Mouse (Mus musculus): ENCODE results near the gene Kif1a. TPM values are rescaled to one million over a fixed set of nuclear protein-coding genes. Genes with fewer than 3 reads are reported as not detected.

Gene Kif1a
- total RNA-seq, 2 experiments from 2014 or later: 1.7 to 2.0 TPM

DNA sequence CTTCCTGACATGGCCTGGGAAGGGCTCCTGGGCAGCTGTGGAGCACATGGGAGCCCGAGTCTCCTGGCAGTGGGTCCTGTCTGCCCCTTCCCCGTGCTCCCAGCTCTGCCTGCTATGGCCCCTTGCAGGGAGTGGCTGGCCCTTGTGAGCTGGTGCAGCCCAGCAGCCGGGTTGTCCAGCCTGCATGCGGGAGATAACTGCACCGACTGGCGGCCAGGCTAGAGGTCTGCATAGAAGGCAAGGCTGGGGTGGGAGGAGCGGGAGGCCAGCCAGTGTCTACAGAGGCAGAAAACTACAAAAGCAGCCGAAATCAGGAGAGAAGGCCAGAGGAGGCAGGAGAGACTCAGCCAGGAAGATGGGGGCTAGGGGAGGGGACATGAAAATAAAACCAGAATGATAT lies 67.8 kb downstream of the Kif1a start:
- intact Hi-C loops (cut with DNase I): no loop called here
- no peak for DNase-seq

DNA sequence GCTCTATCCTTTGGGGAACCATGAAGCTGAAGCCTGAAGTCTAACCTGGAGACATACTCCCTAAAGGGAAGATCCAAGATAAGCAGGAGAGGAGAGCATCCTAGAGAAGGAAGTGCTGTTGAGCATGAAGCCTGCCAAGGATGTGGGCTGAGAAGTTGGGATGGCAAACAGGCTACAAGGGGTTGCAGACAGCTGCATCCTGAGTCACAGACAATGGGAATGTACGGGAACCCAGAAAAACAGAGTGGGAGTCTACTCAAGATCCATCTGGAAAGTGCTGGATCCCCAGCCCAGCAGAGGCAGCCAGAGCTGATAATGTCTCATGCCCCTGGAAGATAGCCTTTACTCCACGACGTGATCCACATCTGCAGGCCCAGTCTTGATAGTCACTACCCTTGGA lies 70.6 kb downstream of the Kif1a start:
- intact Hi-C loops (cut with DNase I): no loop called here
- DNase-seq: no peak

DNA sequence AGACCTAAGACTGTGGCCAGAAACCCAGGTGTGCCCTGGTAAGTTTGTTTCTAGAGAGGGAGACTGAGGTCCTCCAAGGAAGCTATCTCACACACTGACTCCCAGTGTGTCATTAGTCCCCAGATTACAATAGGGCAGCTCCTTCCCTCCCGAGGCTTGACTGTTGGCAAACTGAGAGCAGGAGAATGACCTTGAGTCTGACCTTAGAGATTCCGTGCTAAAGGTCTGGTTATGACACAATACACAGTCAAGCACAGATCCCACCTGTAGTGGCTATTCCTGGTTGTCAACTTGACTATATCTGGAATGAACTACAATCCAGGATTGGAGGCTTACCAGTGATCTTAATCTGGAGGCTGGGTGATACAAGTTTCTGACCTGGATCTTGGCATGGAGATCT lies 71.7 kb downstream of the Kif1a start:
- intact Hi-C loops (cut with DNase I): no loop called here
- DNase-seq: no peak

DNA sequence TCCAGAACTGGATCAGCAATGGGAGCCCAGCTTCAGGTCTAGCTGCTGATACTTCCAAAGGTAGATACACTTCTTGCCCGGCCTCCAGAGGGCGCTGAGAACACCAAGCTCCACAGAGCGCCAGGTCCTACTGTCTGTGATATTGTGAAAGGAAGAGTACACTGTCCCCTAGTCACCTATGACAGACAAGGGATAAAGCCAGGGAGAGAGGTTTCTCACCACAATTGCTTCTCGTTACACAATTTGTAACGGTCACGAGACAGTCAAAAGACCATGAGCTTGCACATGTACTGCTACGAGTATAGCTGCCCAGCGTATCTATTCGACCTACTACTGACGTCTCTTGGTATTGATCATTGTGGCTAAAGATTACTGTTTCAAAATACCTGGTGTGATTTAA lies 72.4 kb downstream of the Kif1a start:
- no peak for DNase-seq
- intact Hi-C loops (cut with DNase I): no loop called here

DNA sequence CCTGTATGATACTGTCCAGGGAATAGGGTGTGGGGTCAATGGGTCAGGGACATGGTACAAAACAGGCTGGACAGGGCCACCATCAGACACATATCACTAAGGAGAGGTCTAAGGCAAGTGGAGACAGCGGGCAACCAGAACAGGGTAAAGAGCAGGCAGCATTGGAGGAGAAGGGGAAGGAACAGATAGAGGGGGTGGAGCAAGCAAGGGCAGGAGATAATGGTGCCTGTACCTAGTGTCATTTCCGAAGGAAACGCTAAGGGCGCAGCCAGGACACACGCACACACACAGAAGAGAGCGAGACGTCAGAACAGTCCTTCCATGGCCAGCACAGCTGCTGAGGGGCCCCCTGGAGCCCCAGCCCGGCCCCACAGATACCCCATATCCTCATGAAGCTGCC lies 75.2 kb downstream of the Kif1a start:
- intact Hi-C loops (cut with DNase I): no loop called here

DNA sequence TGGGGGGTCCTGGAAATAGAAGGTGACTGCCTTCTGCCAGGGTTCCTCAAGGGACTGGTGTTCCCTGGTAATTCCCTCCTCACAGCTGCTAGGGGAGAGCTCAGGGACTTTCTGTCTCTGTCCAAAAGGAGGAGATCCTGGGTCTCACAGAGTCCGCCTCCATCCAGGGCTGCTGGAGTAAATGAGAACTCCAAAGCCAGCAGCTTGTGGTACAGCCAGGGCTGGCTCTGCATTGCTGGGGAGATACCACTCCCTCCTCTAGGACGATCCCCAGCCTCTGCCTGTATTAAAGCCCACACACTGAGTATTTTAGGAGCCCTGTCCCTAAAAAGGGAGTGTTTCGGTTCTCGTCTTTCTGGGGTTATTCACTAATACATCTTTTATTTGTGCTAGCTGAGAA lies 81.1 kb downstream of the Kif1a start:
- DNase-seq: no peak
- intact Hi-C loops (cut with DNase I): no loop called here

More for the DNA sequence above, 75.2 kb downstream of the Kif1a start:
- DNase-seq: no peak

DNA sequence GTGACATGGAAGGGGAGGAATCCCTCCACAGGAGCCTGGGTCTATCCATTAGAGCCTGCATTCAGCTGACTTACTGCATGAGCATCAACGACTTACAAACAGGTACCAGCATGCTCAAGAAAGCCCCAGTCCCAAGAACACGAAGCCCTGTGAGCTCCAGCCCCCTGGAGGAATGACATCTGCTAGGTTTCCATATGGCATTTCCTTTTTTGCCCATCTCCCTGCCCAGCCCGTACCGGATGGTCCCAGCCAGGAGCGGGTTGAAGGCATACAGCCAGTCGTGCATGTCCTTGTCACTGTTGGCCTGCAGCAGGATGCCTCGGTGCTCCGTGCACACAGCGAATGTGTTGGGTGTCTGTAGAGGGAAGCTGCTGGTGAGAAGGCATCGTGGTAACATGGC lies 83.0 kb downstream of the Kif1a start:
- intact Hi-C loops (cut with DNase I): no loop called here
- no peak for DNase-seq

DNA sequence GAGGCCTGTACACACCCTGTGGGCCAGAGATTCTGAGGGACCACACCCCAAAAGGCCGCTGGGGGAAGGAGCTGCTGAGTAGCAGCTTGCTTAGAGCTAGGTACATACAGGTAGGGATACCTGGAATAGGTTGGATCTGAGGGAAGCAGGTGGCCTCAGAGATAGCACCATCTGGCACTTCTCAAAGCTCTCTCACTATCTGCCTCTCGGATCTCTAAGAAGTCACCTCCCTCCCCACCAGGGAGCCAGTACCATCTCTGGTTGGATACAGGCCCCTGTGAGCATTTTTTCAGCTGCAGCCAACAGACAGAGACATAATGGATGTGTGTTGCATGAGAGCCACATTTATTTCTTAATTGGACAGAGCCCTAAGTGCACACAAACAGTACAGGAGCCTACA lies 86.6 kb downstream of the Kif1a start:
- DNase-seq: no peak
- intact Hi-C loops (cut with DNase I): loop anchor here (2.0 kb wide), 1 partner anchor 66 kb away; no protein-coding TSS in a partner anchor

DNA sequence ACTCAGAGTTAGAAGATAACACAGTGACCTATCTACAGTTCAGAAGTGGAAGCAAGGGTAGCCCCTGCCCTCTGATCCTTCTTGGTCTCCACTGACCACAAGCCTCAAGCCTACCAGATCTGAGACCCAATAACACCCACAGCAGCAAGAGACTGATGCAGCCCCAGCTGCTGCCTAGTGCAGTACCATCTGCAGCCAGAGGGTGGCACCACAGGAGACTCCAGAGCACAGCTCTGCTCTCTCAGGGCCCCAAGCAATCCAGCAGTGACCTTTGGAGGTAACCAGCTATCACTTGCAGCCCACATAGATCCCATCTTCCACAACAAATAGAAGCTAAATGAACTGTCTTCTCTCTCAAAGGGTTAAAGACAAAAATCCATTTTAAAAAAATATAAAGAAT lies 87.3 kb downstream of the Kif1a start:
- DNase-seq: peak; percentile 72 to 85
- intact Hi-C loops (cut with DNase I): loop anchor here (2.0 kb wide), 1 partner anchor 66 kb away; no protein-coding TSS in a partner anchor

DNA sequence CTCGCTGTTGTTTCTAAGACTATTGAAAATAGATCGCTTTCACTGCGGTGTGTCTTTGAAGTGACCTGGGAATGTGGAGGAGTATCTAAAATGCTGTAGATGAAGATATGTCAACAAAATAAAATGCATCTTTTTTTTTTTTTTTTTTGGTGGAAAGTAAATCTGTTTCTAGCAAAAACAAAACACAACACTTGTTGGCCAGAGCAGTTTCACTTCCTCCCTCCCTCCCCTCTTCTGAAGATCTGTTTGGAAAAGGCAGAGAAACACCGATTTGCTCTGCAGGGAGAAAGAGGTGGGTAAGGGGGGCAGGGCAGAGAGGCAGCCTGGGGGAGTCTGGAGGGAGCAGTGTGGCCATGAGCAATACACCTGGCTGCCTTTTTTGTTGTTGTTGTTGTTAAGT lies 88.4 kb downstream of the Kif1a start:
- intact Hi-C loops (cut with DNase I): no loop called here
- no peak for DNase-seq

DNA sequence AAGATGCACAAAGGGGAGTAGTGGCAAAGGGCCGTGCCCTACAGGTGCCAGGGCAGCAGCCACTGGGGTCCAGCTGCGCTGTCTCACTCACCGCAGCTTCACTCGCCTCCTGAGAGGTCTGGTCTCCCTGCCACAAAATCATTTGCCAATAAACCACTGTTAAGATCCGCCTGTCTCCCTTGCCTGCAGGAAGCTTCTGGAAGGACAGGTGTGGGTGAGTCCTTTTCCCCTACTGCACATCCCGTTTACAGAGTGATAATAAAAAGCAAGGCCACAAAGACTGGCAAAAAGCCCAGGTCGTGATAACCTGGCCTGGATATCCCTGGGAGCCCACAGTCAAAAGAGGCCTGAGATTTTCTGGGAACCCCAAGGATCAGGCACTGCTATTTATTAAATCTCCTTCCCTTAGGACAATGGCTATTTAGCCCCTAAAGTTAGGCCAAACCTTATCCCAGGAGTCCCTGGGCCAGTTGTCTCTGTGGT lies 89.6 kb downstream of the Kif1a start:
- intact Hi-C loops (cut with DNase I): no loop called here
- no peak for DNase-seq

DNA sequence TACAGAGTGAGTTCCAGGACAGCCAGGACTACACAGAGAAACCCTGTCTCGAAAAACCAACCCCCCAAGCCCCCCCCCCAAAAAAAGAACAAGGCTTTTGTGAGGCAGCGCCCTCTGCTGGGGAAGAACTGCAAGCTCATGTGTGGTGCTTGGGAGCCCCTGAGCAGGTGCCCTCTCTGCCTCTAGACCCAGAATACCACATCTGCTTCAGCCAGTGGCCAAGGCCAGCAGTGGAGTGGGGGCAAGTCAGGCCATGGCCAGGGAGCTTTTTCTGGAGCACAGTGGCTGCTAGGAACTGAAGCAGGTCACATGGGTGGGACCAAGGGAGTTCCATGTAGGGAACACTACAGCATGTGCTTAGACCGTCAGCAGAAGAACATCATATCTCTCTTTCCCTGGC lies 91.0 kb downstream of the Kif1a start:
- DNase-seq: peak; percentile 28 to 48
- intact Hi-C loops (cut with DNase I): loop anchor here (1.0 kb wide), 1 partner anchor 53 kb away; no protein-coding TSS in a partner anchor

DNA sequence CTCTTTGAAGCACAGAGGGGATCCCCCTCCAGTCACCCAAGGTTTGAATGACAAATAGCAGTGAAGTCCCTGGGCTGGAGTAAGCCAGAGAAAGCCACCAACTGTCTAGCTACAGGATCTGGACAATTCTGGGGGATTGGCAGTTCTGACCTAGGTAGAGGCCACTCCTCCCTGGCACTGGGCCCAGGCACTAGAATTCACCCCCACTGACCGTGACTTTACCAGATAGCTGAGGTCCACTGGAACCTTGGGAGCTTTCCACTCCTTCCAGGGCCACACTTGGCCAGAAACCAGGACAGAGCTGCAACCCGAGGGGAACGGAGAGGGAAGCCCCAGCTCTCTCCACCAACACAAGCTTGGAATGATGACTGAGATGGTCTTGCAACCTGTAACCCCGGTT lies 92.6 kb downstream of the Kif1a start:
- intact Hi-C loops (cut with DNase I): no loop called here
- DNase-seq: peak in 1 of 2 experiments; percentile 26

DNA sequence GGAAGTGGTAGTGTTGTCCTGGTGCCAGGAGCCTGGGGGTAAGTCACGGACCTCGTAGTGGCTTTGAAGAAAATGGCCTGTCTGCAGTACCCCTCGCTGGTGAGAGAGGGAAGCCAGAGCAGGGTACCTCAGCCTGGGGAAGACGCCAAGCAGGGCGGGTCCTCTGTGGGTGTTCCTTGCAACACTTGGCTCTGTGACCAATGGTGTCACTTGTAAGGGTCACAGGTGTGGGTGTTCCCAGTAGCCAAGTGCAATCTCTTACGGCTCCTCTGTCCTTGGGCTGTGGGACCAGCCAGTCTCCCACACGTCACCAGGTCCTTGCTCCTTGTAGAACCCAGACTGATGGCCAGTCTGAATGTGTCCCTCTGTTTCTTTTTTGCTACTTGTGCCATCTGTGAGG lies 95.7 kb downstream of the Kif1a start, which contains the start of gene Aqp12:
Aqp12 (plus strand) TSS at position 274 of the 400 bp plus-strand sequence.
- DNase-seq: no peak
- intact Hi-C loops (cut with DNase I): no loop called here

DNA sequence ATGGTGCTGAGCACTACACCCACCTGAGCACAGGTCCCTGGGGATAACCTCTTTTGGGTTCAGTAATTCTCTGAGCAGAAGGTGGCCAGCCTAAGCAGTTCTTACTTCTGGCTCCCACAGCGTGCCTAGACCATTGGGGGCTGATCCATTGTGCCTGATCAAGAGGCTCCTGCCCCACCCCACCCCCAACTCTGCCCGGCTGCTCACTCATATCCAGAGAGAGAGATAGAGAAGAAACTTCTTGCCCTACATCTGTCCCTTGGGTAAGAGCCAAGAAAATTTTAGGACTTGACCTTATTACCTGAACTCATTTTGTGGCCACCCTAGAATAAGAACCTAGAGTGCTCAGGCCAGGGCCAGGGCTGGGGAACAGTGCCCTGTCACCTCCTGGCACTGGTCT lies 108.9 kb downstream of the Kif1a start:
- no peak for DNase-seq
- intact Hi-C loops (cut with DNase I): no loop called here

DNA sequence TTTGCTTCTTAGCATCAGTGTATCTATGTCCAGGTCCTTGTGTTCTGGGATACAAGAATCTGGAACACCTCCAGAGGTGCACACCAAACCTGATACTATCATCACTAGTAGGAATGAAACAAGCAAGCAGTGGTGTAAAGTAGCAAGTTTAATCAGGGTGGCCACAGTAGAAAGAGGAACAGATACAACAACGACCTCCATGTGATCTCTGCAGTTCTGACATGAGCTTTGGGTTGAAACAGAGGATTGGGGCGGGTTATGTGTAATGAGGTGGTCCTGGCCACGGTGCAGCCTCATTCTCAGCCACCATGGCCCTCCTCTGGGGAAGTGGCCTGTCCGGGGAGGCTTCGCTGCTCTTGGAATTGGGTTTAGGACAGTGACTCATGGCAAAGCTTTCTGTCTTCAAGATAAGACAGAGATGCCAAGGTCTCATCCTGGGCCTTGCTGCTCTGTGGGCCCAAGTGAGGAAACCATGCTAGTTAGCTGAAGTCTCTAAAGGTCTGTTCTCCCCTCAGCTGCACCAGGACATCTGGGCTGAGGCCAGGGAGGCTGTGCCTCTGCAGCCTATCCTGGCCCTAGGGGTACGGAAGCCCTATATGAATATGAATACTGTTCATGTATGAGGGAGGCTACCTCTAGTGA lies 109.4 kb downstream of the Kif1a start:
- intact Hi-C loops (cut with DNase I): no loop called here
- no peak for DNase-seq

DNA sequence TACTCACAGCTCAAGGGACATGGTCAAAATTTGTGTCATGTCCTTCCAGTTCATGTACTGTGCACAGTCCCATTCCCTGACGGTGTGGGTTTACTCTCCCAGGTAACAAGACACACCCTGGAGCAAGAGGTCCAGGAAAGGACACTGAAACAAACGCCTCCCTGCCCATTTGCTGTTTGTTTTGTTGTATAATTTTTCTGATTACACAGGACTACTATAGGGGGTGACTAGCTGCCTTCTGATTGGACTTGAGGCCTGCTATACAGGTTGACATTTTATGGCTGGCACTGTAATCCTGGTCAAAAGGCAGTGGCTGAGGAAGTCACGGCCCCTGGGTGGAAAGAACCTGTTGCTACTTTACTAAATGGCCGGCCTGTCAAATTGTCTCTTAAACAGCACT lies 111.9 kb downstream of the Kif1a start:
- DNase-seq: no peak

DNA sequence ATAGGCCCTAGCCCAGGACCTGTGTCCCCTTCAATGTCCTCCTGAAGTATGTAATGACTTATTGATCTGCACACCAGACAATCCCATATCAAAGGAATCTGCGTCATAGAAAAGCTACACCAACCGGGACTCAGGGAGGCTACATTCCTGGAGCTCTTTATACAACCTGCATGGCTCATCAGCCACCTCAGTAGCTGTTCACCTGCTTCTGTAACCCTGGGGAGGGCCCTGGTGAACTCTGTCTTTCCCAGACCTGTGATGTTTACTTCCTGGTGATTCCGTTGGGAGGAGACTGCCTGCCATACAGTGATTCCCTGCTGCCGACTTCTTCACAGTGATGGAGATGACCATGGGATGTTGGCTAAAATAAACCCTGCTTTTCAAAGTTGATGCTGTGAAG lies 112.9 kb downstream of the Kif1a start:
- intact Hi-C loops (cut with DNase I): no loop called here
- no peak for DNase-seq

More for the DNA sequence above, 111.9 kb downstream of the Kif1a start:
- intact Hi-C loops (cut with DNase I): no loop called here

DNA sequence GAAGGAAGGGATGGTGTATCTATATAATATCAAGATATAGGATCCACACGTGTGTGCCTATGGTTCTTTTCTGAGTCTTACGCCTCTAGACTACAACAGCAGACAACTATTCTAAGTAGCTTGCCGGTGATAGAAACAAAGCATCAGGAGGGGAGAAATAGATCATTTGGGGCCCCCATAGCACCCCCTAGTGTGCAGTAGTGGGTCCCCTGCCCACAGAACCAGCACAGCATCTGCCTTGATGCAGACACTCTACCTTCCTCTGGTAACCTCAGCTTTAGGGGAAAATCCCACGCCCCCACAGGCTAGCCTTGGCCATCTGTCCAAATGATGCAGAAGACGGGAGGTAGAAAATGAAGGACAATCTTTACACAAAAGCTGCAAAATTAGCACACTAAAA lies 116.8 kb downstream of the Kif1a start:
- DNase-seq: no peak
- intact Hi-C loops (cut with DNase I): loop anchor here (2.0 kb wide), 1 partner anchor 56 kb away; no protein-coding TSS in a partner anchor

DNA sequence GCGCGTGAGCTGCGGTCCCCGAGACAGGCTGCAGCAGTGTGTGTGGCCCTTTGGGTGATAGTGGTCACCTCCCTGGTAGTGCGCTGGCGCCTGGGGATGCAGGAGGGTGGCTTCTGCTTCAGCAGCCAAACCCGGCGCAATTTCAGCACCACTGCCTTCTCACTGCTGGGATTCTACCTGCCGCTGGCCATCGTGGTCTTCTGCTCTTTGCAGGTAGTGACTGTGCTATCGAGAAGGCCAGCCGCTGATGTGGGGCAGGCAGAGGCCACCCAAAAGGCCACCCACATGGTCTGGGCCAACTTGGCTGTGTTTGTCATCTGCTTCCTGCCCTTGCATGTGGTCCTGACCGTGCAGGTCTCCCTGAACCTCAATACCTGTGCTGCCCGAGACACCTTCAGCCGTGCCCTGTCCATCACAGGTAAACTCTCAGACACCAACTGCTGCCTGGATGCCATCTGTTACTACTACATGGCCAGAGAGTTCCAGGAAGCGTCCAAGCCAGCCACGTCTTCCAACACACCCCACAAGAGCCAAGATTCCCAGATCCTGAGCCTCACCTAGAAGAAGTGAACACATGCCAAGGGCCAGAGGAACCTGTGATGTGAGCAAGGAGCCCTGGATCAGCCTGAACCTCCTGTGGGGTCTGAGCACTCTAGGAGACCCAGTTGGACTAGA lies 118.7 kb downstream of the Kif1a start:
- DNase-seq: no peak
- intact Hi-C loops (cut with DNase I): no loop called here

DNA sequence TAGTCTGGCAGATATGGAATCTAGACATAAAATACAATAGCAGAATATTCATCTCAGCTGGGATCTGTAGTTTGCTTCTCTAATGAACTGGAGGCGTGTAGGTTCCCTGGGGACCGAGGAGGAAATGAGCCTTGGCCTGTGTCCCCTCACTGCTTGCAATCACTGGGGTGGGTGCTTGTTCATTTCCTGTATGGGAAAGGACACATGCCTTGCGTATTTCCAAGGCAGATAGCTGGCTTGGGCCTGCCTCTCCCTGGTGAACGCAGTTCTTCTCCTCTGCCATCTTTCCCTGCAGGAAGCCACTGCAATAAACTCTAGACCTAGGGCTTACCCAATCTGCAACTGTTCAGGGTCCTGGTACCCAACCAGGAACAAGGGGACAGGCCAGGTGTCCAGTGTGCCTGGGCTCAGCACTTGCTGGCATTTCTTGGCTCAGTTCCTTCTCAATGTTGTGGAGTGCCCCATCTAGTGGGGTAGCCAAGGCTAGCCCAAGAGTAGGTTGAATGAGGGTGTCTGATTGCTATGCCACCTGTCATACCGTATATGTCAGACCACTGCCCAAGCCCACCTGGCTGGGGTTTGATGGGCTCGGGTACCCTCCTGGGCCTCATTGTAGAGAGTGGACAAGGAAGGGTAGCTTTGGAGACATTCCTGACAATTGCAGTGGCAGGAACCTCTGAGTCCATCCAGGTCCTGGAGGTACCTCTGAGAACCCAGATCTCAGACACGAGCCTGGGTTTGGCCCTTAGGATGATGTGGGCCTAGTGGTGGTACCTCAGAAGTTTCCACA lies 120.5 kb downstream of the Kif1a start:
- intact Hi-C loops (cut with DNase I): no loop called here
- peak; percentile 62 to 69 for DNase-seq
